Mouse (Mus musculus) frontal cortex, adult (tissue): ENCODE measurements around the gene 1500009C09Rik.
A peak's percentile ranks its signal among the peaks of the same experiment; 100 is the strongest.
"Not testable (repeated sequence)": the region's sequence is repeated elsewhere in the genome, so short reads cannot be mapped to it uniquely, and the experiment has no call there.

ENCODE experiments used
- ATAC-seq: cut with Nextera tagmentation; 2 replicates; pipeline ENCODE4 v1.9.2; 2017; ENCODE audit warnings: mild to moderate bottlenecking, moderate library complexity, mixed read lengths; ENCODE audit not compliant: low TSS enrichment

1500009C09Rik gene

GRCm38 (mm10) chr15:82218778-82219666, 33.2 kb upstream of the 1500009C09Rik start:
- ATAC-seq: no peak

- no peak for ATAC-seq
Measured at GRCm38 (mm10) chr15:82220003-82220675, 32.1 kb upstream of the 1500009C09Rik start.

- no peak for ATAC-seq
Measured at GRCm38 (mm10) chr15:82221104-82221860, 30.9 kb upstream of the 1500009C09Rik start.

- no peak for ATAC-seq
Measured at GRCm38 (mm10) chr15:82223251-82223650, 28.9 kb upstream of the 1500009C09Rik start.

- ATAC-seq: no peak; the same call in 1 of the 2 replicates
Measured at GRCm38 (mm10) chr15:82223657-82224601, 28.3 kb upstream of the 1500009C09Rik start, which contains the start of gene Tnfrsf13c. Tnfrsf13c (minus strand) TSS chr15:82224369.

GRCm38 (mm10) chr15:82224602-82225215, 27.5 kb upstream of the 1500009C09Rik start:
- no peak for ATAC-seq

GRCm38 (mm10) chr15:82225769-82226168, 26.4 kb upstream of the 1500009C09Rik start:
- no peak for ATAC-seq

GRCm38 (mm10) chr15:82229542-82230045, 22.6 kb upstream of the 1500009C09Rik start:
- ATAC-seq: no peak

- no peak for ATAC-seq
Measured at GRCm38 (mm10) chr15:82230098-82230611, 22.0 kb upstream of the 1500009C09Rik start.

- ATAC-seq: no peak
Measured at GRCm38 (mm10) chr15:82231100-82231499, 21.1 kb upstream of the 1500009C09Rik start.

GRCm38 (mm10) chr15:82231591-82232378, 20.4 kb upstream of the 1500009C09Rik start:
- peak; percentile 56; the same call in 1 of the 2 replicates for ATAC-seq

- no peak for ATAC-seq
Measured at GRCm38 (mm10) chr15:82232651-82233050, 19.5 kb upstream of the 1500009C09Rik start.

GRCm38 (mm10) chr15:82235661-82236060, 16.5 kb upstream of the 1500009C09Rik start:
- no peak for ATAC-seq

GRCm38 (mm10) chr15:82236565-82236964, 15.6 kb upstream of the 1500009C09Rik start:
- peak; percentile 75 for ATAC-seq

- no peak for ATAC-seq
Measured at GRCm38 (mm10) chr15:82243311-82243710, 8.9 kb upstream of the 1500009C09Rik start.

- peak; percentile 43 for ATAC-seq
Measured at GRCm38 (mm10) chr15:82243742-82244114, 8.5 kb upstream of the 1500009C09Rik start.

- ATAC-seq: peak; percentile 99
Measured at GRCm38 (mm10) chr15:82244115-82244804, 7.9 kb upstream of the 1500009C09Rik start, which contains the start of gene Cenpm. Cenpm (minus strand) TSS chr15:82244748.

- not testable (repeated sequence) for ATAC-seq
Measured at GRCm38 (mm10) chr15:82244805-82245161, 7.4 kb upstream of the 1500009C09Rik start.
